In the genomic region with DNA sequence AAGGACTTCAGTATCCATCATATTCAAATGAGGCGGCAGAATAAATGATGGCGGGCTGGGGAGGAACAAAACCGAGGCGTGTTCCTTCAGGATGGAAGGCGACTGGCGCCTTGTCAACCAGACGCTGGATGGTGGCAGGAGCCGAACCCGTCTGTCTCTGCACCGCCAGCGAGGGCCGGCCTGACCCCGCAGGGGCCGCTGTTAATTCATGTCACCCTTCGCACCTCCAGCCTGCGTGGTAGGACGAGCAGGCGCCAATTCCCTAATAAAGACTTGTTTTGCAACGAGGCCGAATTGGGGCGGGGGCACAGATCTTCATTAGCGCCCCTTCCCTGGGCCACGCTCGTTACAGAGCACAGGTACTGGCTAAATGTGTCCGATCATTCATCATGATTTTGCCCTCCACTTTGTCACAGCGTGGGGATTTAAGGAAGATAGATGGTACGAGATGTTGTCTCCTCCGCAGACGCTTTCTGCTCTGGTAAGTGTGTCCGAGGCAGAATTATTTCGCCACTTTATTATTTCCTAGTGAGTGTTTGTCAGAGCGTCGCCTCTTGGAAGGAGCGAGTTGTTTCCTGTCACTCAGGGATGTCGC, we compare ENCODE assay signal across 8 mouse cellular contexts.
DNase-seq lines count a peak whose midpoint lies in the region; ATAC-seq lines count a peak whose summit lies in the region.

No protein-coding gene starts in this region.

- H3K36me3 ChIP-seq in embryonic facial prominence, embryonic 15.5 days = no peaks in the 10 kb centered on the region
- no peaks in the 10 kb centered on the region for H3K36me3 ChIP-seq in intestine, embryonic 15.5 days
- no peaks in the 10 kb centered on the region for H3K36me3 ChIP-seq in neural tube, embryonic 12.5 days

- no peak overlapping the region for H3K27ac ChIP-seq in embryonic facial prominence, embryonic 15.5 days (replicated peaks)
- no peak overlapping the region for H3K27ac ChIP-seq in intestine, embryonic 15.5 days
- H3K27ac ChIP-seq in neural tube, embryonic 12.5 days = no peak overlapping the region

- H3K4me1 ChIP-seq in embryonic facial prominence, embryonic 15.5 days = peaks cover 10% of the 10 kb centered on the region; the same call in 1 of the 2 replicates
- H3K4me1 ChIP-seq in intestine, embryonic 15.5 days (replicated peaks) = peaks cover 5% of the 10 kb centered on the region; the same call in 1 of the 2 replicates
- peaks cover 14% of the 10 kb centered on the region for H3K4me1 ChIP-seq in neural tube, embryonic 12.5 days

- no peak overlapping the region for H3K9ac ChIP-seq in embryonic facial prominence, embryonic 15.5 days
- peak overlapping the region; percentile 4; the same call in 1 of the 2 replicates for H3K9ac ChIP-seq in intestine, embryonic 15.5 days
- H3K9ac ChIP-seq in neural tube, embryonic 12.5 days = no peak overlapping the region

- H3K4me3 ChIP-seq in embryonic facial prominence, embryonic 15.5 days (replicated peaks) = no peak overlapping the region
- H3K4me3 ChIP-seq in intestine, embryonic 15.5 days (replicated peaks) = peak overlapping the region; percentile 12; the same call in 1 of the 2 replicates
- no peak overlapping the region for H3K4me3 ChIP-seq in neural tube, embryonic 12.5 days

- peaks cover 26% of the 10 kb centered on the region for H3K27me3 ChIP-seq in embryonic facial prominence, embryonic 15.5 days
- H3K27me3 ChIP-seq in intestine, embryonic 15.5 days (replicated peaks) = peaks cover 8% of the 10 kb centered on the region; the same call in 1 of the 2 replicates
- H3K27me3 ChIP-seq in neural tube, embryonic 12.5 days (replicated peaks) = no peaks in the 10 kb centered on the region

- WGBS in embryonic facial prominence, embryonic 15.5 days = 37% methylated on average over 35 of the region's 35 CpGs
- WGBS in intestine, embryonic 15.5 days = 20% methylated on average over 35 of the region's 35 CpGs
- 20% methylated on average over 35 of the region's 35 CpGs for WGBS in neural tube, embryonic 12.5 days

- H3K4me2 ChIP-seq in embryonic facial prominence, embryonic 15.5 days (replicated peaks) = peak overlapping the region; percentile 19
- H3K4me2 ChIP-seq in intestine, embryonic 15.5 days (replicated peaks) = peak overlapping the region; percentile 51
- H3K4me2 ChIP-seq in neural tube, embryonic 12.5 days (replicated peaks) = peak overlapping the region; percentile 38

- no peak for ATAC-seq in embryonic facial prominence, embryonic 15.5 days (ENCODE audit: insufficient number of reproducible peaks, low FRiP score, low TSS enrichment, low read depth)
- no peak; the same call in 1 of the 2 replicates for ATAC-seq in intestine, embryonic 15.5 days
- ATAC-seq in neural tube, embryonic 12.5 days (ENCODE audit: low FRiP score, low read depth) = no peak
- no peak for ATAC-seq in megakaryocyte-erythroid progenitor cell, adult 5-6 weeks (replicated peaks; ENCODE audit: low FRiP score, low TSS enrichment, poor library complexity, severe bottlenecking)

- H3K9me3 ChIP-seq in embryonic facial prominence, embryonic 15.5 days (replicated peaks) = no peaks in the 10 kb centered on the region
- H3K9me3 ChIP-seq in intestine, embryonic 15.5 days = no peaks in the 10 kb centered on the region
- H3K9me3 ChIP-seq in neural tube, embryonic 12.5 days = no peaks in the 10 kb centered on the region

- peak; percentile 61 to 71 for DNase-seq in kidney, postnatal 4 days
- DNase-seq in kidney, adult 18-20 months = no peak
- DNase-seq in thymus, postnatal 10 days (ENCODE audit: low spot score in 2 of 2) = no peak
- no peak for DNase-seq in yolk sac, embryonic 10.5 days (ENCODE audit: low spot score)

Comparison
In these comparisons a context has a peak if more than half of its experiments do, and no peak if none do; other contexts are left out.
1. DNase-seq: peak in kidney, postnatal 4 days (2 of 2); none in kidney, adult 18-20 months (single experiment), thymus, postnatal 10 days (0 of 2) and yolk sac, embryonic 10.5 days (single experiment).
2. Peak in every context shown above with its lines, with median percentiles within 50 percentile points of each other: H3K4me2 ChIP-seq.